Mouse (Mus musculus): Measurements from ENCODE around the gene Kcnj6. TPM values are rescaled to one million over a fixed set of nuclear protein-coding genes. Genes with fewer than 3 reads are reported as not detected.
"Not testable (repeated sequence)": the region's sequence is repeated elsewhere in the genome, so short reads cannot be mapped to it uniquely, and the experiment has no call there.

The Kcnj6 gene
- total and polyA plus RNA-seq, 2 experiments from 2014 or later, result 1.5 to 8.7 TPM

GRCm38 (mm10) chr16:94816391-94816790, 181.1 kb downstream of the Kcnj6 start:
- Histone ChIP-seq H3K4me2 (ENCODE audit: low read depth) (no peak overlapping the region), H3K9me3 (ENCODE audit: low read length) (peaks cover 20% of the 10 kb centered on the region), H3K36me3 (ENCODE audit: insufficient read depth) (no peaks in the 10 kb centered on the region), H3K4me3 (ENCODE audit: low read depth, low read length) (no peak overlapping the region), H3K4me1 (ENCODE audit: insufficient read depth) (no peaks in the 10 kb centered on the region), H3K27ac (ENCODE audit: low read depth, low read length) (no peak overlapping the region), H3K27me3 (ENCODE audit: insufficient read depth, low read length) (no peaks in the 10 kb centered on the region), H3K9ac (no peak overlapping the region)
- peak; percentile 76 for TF ChIP-seq CTCF (IDR thresholded peaks at IDR 0.05; ENCODE audit: low read depth)
- ATAC-seq, result peak; percentile 50
- 24% methylated on average over 6 of the region's 6 CpGs for WGBS
- DNase-seq, result peak; percentile 77

DNA sequence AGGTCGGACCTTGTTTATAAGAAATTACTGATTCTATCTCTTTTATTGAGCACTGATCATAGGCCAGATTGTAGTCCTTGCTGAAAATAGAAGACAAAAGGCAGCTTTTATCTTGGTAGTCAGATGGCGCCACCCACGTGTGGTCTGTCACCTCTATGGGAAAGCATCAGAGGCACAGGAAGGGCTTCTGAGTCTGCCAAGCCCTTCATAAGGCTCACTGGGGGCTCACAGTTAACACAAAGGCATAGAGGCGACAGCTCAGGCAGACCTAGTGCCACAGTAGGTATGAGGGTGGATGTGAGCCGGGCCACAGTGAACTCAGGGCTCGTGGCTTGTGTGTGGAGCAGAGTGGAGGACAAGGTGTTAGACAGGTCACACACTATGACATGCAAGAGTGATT, 181.6 kb downstream of the Kcnj6 start:
- H3K9ac ChIP-seq, result no peak overlapping the region
- no peaks in the 10 kb centered on the region for H3K36me3 ChIP-seq (ENCODE audit: insufficient read depth)
- no peak overlapping the region for H3K27ac ChIP-seq (ENCODE audit: low read depth, low read length)
- no peaks in the 10 kb centered on the region for H3K4me1 ChIP-seq (ENCODE audit: insufficient read depth)
- no peak overlapping the region for H3K4me2 ChIP-seq (ENCODE audit: low read depth)
- H3K4me3 ChIP-seq (ENCODE audit: low read depth, low read length), result no peak overlapping the region
- 83% methylated on average over 6 of the region's 6 CpGs for WGBS
- H3K9me3 ChIP-seq (ENCODE audit: low read length), result peaks cover 20% of the 10 kb centered on the region
- no peak for ATAC-seq
- H3K27me3 ChIP-seq (ENCODE audit: insufficient read depth, low read length), result no peaks in the 10 kb centered on the region
- no peak for TF ChIP-seq CTCF (IDR thresholded peaks at IDR 0.05; ENCODE audit: low read depth)
- DNase-seq, result no peak

- not testable (repeated sequence) for H3K27ac ChIP-seq (ENCODE audit: low read depth, low read length); ATAC-seq; H3K27me3 ChIP-seq (ENCODE audit: insufficient read depth, low read length); H3K4me1 ChIP-seq (ENCODE audit: insufficient read depth); H3K9ac ChIP-seq; H3K36me3 ChIP-seq (ENCODE audit: insufficient read depth); DNase-seq; H3K4me3 ChIP-seq (ENCODE audit: low read depth, low read length); H3K4me2 ChIP-seq (ENCODE audit: low read depth)
- WGBS, result 13% methylated on average over 1 of the region's 1 CpGs
- peaks cover 19% of the 10 kb centered on the region for H3K9me3 ChIP-seq (ENCODE audit: low read length)
These were observed 188.2 kb downstream of the Kcnj6 start for GRCm38 (mm10) chr16:94809286-94809685.

DNA sequence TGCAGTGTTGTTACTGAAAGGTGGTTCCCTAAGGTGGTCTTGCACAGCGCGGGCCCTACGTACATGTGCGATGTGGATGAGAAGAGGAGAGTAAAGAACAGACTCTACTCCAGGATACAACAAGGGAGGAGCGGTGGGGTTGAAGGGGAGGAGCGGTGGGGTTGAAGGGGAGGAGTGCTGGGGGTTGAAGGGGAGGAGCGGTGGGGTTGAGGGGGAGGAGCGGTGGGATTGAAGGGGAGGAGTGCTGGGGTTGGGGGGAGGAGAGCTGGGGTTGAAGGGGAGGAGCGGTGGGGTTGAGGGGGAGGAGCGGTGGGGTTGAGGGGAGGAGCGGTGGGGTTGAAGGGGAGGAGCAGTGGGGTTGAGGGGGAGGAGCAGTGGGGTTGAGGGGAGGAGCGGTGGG, 199.3 kb downstream of the Kcnj6 start:
- no peak overlapping the region for H3K27ac ChIP-seq (ENCODE audit: low read depth, low read length)

DNA sequence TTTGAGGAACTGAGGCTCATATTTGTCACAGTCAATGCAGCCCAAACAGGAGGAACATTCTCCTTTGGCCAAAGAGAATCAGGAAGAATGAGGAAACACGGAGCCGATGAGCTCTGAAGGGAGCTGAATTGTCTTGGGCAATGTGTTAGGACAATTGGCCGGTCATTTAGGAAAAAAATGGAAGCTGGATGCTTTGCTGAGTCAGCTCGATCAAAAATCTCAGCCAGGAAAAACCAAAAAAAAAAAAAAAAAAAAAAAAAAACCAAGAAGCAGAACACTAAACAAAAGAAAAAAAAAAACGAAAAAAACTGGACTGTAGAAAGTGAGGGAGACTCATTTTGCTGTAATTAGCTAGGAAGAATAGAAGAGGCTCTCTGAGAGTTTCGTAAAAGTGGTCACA, 200.1 kb downstream of the Kcnj6 start:
- ATAC-seq (no peak), DNase-seq (no peak)
- WGBS, result 73% methylated on average over 6 of the region's 6 CpGs
- no peak overlapping the region for H3K4me3 ChIP-seq (ENCODE audit: low read depth, low read length)
- H3K9ac ChIP-seq, result no peak overlapping the region
- H3K27me3 ChIP-seq (ENCODE audit: insufficient read depth, low read length), result no peaks in the 10 kb centered on the region
- H3K27ac ChIP-seq (ENCODE audit: low read depth, low read length), result no peak overlapping the region
- H3K4me2 ChIP-seq (ENCODE audit: low read depth), result no peak overlapping the region
- H3K36me3 ChIP-seq (ENCODE audit: insufficient read depth), result no peaks in the 10 kb centered on the region
- H3K4me1 ChIP-seq (ENCODE audit: insufficient read depth), result no peaks in the 10 kb centered on the region
- TF ChIP-seq CTCF (IDR thresholded peaks at IDR 0.05; ENCODE audit: low read depth), result no peak
- no peaks in the 10 kb centered on the region for H3K9me3 ChIP-seq (ENCODE audit: low read length)

More for the DNA sequence above, 199.3 kb downstream of the Kcnj6 start:
- no peak for ATAC-seq
- no peak for DNase-seq
- Histone ChIP-seq H3K9ac (no peak overlapping the region), H3K4me3 (ENCODE audit: low read depth, low read length) (no peak overlapping the region), H3K36me3 (ENCODE audit: insufficient read depth) (no peaks in the 10 kb centered on the region), H3K9me3 (ENCODE audit: low read length) (no peaks in the 10 kb centered on the region), H3K4me2 (ENCODE audit: low read depth) (no peak overlapping the region), H3K4me1 (ENCODE audit: insufficient read depth) (no peaks in the 10 kb centered on the region), H3K27me3 (ENCODE audit: insufficient read depth, low read length) (no peaks in the 10 kb centered on the region)
- WGBS, result 94% methylated on average over 11 of the region's 12 CpGs
- no peak for TF ChIP-seq CTCF (IDR thresholded peaks at IDR 0.05; ENCODE audit: low read depth)

- H3K9ac ChIP-seq, result no peak overlapping the region
- no peaks in the 10 kb centered on the region for H3K4me1 ChIP-seq (ENCODE audit: insufficient read depth)
- no peaks in the 10 kb centered on the region for H3K9me3 ChIP-seq (ENCODE audit: low read length)
- DNase-seq (no peak), ATAC-seq (no peak)
- no peak overlapping the region for H3K4me3 ChIP-seq (ENCODE audit: low read depth, low read length)
- WGBS, result 78% methylated on average over 7 of the region's 7 CpGs
- no peak overlapping the region for H3K4me2 ChIP-seq (ENCODE audit: low read depth)
- no peak overlapping the region for H3K27ac ChIP-seq (ENCODE audit: low read depth, low read length)
- no peaks in the 10 kb centered on the region for H3K36me3 ChIP-seq (ENCODE audit: insufficient read depth)
- no peaks in the 10 kb centered on the region for H3K27me3 ChIP-seq (ENCODE audit: insufficient read depth, low read length)
- no peak for TF ChIP-seq CTCF (IDR thresholded peaks at IDR 0.05; ENCODE audit: low read depth)
These were observed 204.5 kb downstream of the Kcnj6 start for GRCm38 (mm10) chr16:94793041-94793440.

GRCm38 (mm10) chr16:94789958-94790357, 207.5 kb downstream of the Kcnj6 start:
- H3K27me3 ChIP-seq (ENCODE audit: insufficient read depth, low read length), result peaks cover 4% of the 10 kb centered on the region; the same call in 1 of the 2 replicates
- no peak overlapping the region for H3K4me2 ChIP-seq (ENCODE audit: low read depth)
- no peak overlapping the region for H3K27ac ChIP-seq (ENCODE audit: low read depth, low read length)
- H3K4me1 ChIP-seq (ENCODE audit: insufficient read depth), result no peaks in the 10 kb centered on the region
- H3K9ac ChIP-seq, result no peak overlapping the region
- no peak overlapping the region for H3K4me3 ChIP-seq (ENCODE audit: low read depth, low read length)
- DNase-seq, result peak; percentile 27
- 20% methylated on average over 6 of the region's 6 CpGs for WGBS
- ATAC-seq, result peak; percentile 55; the same call in 1 of the 2 replicates
- TF ChIP-seq CTCF (IDR thresholded peaks at IDR 0.05; ENCODE audit: low read depth), result peak; percentile 88
- no peaks in the 10 kb centered on the region for H3K9me3 ChIP-seq (ENCODE audit: low read length)
- H3K36me3 ChIP-seq (ENCODE audit: insufficient read depth), result no peaks in the 10 kb centered on the region

- TF ChIP-seq CTCF (IDR thresholded peaks at IDR 0.05; ENCODE audit: low read depth), result no peak
- ATAC-seq, result no peak
- peak; percentile 10 for DNase-seq
- H3K9me3 ChIP-seq (ENCODE audit: low read length), result no peaks in the 10 kb centered on the region
- no peaks in the 10 kb centered on the region for H3K36me3 ChIP-seq (ENCODE audit: insufficient read depth)
- no peak overlapping the region for H3K27ac ChIP-seq (ENCODE audit: low read depth, low read length)
- H3K4me1 ChIP-seq (ENCODE audit: insufficient read depth), result no peaks in the 10 kb centered on the region
- H3K4me2 ChIP-seq (ENCODE audit: low read depth), result no peak overlapping the region
- H3K27me3 ChIP-seq (ENCODE audit: insufficient read depth, low read length), result peaks cover 4% of the 10 kb centered on the region; the same call in 1 of the 2 replicates
- 70% methylated on average over 7 of the region's 7 CpGs for WGBS
- H3K4me3 ChIP-seq (ENCODE audit: low read depth, low read length), result no peak overlapping the region
- H3K9ac ChIP-seq, result no peak overlapping the region
These were observed 208.8 kb downstream of the Kcnj6 start for GRCm38 (mm10) chr16:94788716-94789115.

Data from forebrain, postnatal 0 days (tissue).